Mouse (Mus musculus) lung, postnatal 14 days (tissue): Measurements from ENCODE around the gene C1qtnf7.
A peak's percentile ranks its signal among the peaks of the same experiment; 100 is the strongest.

Experiments
- DNase-seq: peaks from one replicate; pipeline ENCODE4 v3.0.0; 2021

Gene C1qtnf7

DNA sequence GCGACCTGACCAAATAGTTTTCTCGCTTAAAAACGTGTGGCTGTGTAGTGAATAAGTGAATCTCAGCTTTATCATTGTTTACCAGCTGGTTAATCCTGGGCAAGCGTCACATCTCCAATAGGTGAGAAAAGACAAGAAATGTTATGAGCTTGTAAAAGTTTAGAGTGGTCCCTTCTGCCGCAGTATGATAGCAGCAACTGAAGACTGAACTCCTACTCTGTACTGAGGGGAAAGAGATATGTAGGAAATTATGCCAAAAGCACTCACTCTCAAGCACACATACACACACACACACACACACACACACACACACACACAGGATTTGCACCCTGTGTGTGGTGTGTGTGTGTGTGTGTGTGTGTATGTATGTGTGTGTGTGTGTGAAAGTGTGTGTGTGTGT lies 26.2 kb downstream of the C1qtnf7 start:
- no peak for DNase-seq

DNA sequence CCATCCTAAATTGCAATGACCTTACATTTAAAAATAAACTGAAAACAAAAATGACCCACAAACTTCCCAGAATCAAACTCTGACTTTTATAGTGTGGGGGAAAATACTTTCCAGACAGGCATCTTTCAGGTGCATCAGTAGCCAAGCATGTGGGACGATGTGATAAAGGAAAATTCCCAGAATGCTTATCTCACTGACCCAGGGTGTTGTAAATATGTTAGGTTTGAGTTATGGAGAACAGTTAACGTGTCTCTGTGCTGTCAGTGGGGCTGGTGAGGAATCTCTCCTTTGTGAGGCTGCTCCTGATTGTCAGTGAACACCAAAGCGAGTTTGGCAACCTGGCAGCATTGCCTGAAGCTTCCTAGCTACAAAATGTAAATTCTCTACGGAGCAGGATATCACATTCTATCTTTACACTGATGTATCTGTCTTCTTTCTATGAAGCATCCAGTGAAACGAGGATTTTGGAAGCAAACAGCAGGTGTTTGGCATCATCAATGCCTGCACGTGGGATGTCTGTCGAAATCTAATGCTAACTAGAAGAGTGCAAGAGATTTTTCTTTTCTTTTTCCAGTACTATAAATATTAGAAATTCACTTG lies 27.0 kb downstream of the C1qtnf7 start:
- no peak for DNase-seq

- DNase-seq: no peak
Measured at GRCm38 (mm10) chr5:43549951-43550350, 34.6 kb downstream of the C1qtnf7 start.

DNA sequence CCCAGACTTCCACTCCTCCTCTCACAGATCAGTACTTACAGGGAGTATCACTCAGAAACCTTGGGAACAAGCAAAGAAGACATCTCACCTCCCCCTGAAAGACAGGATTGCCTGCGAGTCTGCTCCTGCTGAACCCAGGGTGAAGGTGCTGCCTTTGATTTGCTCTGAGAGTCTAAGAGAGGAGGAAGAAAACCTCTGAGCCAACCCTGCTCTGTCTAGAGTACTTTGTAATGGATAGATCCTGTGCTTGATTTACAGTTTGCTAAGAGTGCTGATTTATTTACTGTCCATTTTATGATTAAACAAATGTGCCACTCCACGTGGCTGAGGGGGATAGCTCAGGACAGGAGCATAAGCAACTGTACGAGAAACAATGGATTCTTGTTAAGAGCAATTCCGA lies 35.1 kb downstream of the C1qtnf7 start:
- DNase-seq: no peak

DNA sequence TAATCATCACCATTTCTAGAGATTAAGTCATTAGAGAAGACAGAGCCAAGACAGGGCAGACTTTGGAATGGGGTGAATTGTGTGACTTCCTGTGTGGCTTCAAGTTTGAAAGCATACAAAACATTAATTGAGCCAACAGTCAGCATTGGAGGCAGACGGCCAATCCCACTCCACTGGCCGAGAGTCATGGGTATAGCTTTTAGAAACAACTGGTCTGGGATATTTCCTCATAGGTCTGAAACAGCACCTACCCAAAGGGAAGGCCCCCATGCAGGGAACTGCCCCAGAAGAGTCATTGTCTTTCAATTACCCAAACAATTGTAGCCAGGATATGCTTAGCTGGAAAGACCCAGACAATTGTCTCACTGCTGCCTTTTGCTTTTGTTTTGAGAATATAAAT lies 39.5 kb downstream of the C1qtnf7 start:
- DNase-seq: peak; percentile 56

- DNase-seq: no peak
Measured at GRCm38 (mm10) chr5:43555406-43555805, 40.1 kb downstream of the C1qtnf7 start.

DNA sequence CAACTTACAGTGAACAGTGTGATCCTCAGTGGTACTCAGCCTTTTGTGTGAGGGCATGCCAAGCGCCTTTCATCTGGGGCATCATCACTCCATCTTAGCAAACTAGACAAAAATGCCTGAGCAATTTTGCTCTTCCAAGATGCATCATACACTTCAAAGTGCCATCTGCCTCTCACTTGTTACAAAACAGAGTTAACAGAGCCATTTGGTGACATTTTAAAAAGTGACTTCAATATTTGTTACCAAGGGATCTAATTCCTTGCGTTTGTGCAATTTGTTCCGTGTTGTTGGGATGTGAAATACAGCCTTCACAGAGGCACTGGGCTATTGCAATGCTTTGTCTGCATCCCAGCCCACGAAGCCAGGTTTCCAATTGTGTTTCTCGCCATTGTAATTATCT lies 42.1 kb downstream of the C1qtnf7 start:
- DNase-seq: no peak

GRCm38 (mm10) chr5:43561639-43562252 lies 46.4 kb downstream of the C1qtnf7 start:
- peak; percentile 34 for DNase-seq

DNA sequence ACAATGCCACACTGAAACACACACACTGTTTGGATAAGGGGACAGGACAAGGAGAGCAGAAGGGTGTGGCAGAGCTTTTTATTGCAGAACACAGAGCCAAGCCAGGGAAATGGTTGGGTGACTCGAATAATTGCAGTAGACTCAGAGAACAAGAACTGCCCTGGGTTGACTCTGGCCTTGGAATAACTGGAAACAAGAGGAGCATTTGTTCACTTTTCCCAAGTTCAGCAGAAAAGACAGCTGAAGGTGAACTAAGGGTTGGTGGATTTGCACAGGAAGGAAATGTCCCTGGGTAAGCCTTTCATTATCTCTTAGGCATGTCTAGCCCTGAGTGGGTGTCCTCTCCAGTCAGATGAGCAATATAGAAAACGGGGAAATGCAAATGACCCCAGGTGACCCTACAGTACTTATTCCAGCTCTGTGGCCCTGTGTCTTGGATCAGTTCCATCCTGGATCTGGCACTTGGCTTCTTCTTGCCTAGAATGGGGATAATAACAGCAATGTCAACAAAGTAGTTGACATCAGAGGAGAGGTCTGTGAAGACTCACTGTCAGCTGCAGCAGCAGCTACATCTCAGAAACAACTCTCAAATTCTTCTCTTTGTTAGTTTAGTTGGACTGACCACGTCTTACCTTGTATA lies 54.5 kb downstream of the C1qtnf7 start:
- DNase-seq: peak; percentile 18

- DNase-seq: peak; percentile 24
Measured at GRCm38 (mm10) chr5:43582876-43583275, 67.5 kb downstream of the C1qtnf7 start.

GRCm38 (mm10) chr5:43583326-43584120 lies 68.2 kb downstream of the C1qtnf7 start:
- no peak for DNase-seq

GRCm38 (mm10) chr5:43584464-43584863 lies 69.1 kb downstream of the C1qtnf7 start:
- DNase-seq: no peak

DNA sequence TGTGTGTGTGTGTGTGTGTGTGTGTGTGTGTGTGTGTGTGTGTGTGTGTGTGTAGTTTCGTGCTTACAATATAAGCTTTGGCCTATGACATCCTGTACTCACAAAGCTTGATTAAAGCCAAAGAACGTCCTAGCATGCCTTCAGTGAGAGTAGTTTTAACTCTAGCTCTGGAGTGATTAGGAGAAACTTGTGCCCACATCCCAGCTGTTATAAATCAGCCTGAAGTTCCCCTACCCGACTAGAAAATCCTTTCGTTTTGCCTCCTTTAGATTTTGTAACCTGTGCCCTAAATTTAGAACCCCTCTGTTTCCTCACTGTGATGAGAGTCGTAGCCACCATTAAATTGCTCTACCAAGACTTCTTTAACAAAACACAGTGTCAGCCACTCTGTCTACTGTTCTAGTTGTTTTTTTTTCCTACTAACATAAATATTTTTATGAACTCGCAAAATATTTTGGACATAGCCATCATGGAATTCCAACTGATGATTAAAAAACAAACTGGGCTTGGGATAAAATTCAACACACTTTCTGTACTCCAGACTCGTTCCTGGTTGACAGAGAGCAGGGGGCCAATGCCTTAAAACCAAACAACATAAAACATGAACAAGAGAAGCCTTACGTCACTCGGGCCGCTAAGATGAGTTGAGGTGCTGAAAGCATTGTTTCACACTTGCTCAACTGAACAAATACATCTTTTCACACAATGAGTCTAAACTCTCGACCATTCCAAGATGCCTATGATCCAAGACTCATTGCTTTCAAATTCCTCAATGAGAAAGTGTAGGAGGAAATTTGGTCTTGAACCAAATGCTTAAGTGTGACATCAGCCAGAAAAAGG lies 70.3 kb downstream of the C1qtnf7 start:
- DNase-seq: no peak

GRCm38 (mm10) chr5:43588791-43589439 lies 73.6 kb downstream of the C1qtnf7 start:
- no peak for DNase-seq

GRCm38 (mm10) chr5:43589440-43589830 lies 74.1 kb downstream of the C1qtnf7 start:
- DNase-seq: no peak

DNA sequence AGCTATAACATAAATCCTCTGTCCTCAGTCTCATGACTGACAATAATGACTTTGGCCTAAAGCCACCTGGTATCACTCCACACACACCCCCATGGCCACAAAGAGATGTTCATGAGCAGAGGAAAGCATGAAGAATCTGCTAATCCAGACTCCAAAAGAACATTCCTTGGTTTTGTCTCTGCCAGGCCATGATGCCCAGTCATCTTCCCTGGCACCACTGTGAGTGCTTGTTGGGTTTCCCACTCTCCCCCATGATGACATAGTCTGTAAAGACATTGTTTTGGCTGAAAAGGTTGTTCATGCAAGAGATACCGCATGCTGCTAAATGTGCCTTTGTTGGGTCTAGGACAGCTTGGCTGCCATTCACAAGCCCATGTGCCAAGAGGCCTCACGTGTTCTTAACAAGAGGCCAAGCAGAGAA lies 75.0 kb downstream of the C1qtnf7 start:
- peak; percentile 44 for DNase-seq

- DNase-seq: no peak
Measured at GRCm38 (mm10) chr5:43601601-43602000, 86.3 kb downstream of the C1qtnf7 start.

DNA sequence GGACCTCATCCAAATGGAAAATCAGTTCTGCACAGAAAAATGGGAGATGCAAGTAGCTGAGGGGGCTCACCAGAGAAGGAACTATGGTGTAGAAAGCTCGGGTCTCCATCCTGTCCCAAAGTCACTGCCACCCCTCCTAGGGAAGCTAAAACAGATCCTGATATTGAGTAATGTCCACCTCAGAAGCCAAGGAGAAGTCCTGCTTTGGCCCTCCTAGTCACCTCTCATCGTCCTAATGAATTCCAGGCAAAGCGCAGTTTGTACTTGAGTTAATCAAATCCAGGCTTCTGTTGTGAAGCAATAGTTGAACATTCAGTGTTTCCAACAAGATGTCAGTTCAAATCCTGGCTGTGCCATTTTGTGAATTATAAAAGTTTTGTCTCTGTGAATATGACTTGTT lies 87.2 kb downstream of the C1qtnf7 start:
- no peak for DNase-seq

DNA sequence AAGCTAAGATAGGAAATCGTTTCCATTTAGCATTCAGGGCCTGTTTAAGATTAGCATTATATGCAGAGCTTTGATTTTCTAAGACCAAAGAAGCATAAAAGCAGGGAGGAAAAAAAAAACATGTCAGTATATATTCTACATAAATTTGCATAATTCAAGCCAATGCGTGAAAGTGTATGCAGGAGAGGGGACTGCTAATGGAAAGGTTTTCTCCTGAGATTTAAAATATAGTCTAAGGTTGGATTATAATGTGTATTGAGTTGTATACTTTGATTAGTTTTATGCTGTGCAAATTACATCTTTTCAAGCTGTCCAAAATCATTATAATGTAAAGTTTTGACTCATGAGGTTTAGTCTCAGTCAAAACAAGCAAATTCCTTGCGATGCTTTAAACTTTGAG lies 88.2 kb downstream of the C1qtnf7 start:
- DNase-seq: no peak

- DNase-seq: no peak
Measured at GRCm38 (mm10) chr5:43608073-43608472, 92.7 kb downstream of the C1qtnf7 start.

GRCm38 (mm10) chr5:43609760-43610159 lies 94.4 kb downstream of the C1qtnf7 start:
- DNase-seq: no peak
